Mouse (Mus musculus) A20 (cell line): ENCODE measurements at regions not wholly inside any gene's neighbourhood (a gene's known extent, or its start where the extent isn't known, plus 50 kb on each side); places are given as distances from the start of the nearest gene placed in this dataset.

Experiments
- DNase-seq: peaks from one replicate; pipeline ENCODE4 v3.0.0-alpha.2; 2011; ENCODE audit warnings: low read depth, low spot score

DNA sequence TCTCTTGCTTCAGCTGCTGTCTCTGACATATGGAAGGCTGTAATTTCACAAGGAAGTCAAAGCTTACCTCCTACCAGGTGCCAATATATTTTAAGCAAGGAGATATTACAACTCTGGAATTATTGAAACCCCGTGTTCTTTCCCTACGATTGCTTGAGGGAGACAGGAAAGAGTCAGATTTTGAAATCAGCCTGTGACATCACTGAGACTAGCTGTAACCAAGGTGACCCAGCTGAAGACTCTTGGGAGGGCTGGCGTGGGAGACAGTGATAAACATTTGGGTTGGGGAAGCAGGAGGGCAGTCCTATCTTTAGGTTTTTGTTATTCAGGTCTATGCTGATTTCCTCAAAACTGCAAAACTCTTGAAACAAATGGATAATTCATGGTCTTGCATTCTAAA lies 518.4 kb upstream of the Id2 start:
- DNase-seq, result no peak

DNA sequence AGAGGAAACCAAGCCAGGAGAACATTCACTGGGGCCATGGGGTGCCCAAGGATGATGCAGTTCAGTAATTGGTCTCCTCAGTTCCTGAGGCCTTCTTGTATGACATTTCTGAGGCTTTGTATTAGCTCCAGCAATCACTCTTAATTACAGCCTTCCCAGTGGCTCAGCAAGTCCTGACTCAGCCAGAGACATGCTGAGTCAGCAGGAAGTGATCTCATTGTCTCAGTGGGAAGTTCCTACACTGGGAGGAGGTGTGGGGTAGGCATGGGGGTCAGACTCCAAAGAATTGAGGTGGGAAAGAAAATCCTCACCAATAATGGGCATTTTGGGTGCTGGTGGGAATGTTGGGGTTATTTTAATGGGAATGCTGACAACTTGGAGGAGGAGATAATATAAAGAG lies 516.5 kb upstream of the Id2 start:
- DNase-seq, result no peak

DNA sequence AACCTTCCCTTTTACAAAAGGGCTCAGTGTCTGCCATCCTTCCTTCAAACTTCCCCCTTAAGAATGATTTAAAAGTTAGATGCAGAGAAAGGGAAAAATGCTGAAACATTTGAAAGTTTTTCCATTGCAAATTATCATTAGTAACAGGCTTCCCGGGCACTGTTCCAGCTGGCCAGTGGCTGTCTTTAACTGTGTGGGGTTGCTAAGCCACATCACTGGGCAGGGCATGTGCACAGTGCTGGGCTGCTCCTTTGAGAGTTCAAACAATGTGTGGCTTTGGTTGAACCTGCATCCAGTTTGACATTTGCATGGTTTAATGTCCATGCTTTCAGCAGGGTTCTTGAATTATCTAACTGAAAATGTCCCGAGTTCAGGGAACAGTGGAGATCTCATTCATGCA lies 512.1 kb upstream of the Id2 start:
- no peak for DNase-seq

DNA sequence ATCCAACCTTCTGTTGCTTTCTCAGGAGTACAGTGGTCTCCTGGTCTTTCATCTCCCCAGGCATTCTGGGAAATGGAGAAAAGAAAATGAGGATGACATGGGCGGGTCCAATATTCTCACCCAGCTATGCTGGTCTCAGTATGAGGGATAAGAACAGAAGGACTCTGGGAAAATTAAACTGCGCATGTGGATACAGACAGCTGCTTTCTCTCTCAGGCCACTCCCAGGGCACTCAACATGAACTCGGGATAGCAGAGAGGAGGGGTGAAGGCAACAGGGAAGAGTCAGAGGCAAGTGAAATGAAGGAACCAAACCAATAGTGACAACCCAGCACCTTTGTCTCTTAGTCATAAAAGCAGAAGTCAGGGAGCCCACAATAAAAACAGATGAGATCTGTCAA lies 508.5 kb upstream of the Id2 start:
- no peak for DNase-seq

DNA sequence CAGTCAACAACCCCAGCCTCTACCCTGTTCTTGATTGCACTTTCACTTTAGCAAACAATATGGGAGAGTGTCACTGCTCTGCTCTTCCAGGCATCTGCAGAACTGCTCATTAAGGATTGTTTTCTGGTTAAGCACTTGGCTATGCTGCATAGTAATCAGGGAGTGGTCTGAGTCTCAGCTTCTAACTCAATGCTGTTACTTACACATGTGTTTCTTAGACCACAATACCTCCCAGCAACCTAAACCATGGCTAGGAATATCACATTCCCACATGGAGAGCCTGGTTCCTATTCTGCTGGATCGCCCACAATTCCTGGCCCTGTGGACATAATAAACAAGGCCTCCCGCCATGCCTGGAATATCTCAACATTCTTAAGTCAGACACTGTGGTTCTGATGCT lies 493.3 kb upstream of the Id2 start:
- DNase-seq, result no peak

DNA sequence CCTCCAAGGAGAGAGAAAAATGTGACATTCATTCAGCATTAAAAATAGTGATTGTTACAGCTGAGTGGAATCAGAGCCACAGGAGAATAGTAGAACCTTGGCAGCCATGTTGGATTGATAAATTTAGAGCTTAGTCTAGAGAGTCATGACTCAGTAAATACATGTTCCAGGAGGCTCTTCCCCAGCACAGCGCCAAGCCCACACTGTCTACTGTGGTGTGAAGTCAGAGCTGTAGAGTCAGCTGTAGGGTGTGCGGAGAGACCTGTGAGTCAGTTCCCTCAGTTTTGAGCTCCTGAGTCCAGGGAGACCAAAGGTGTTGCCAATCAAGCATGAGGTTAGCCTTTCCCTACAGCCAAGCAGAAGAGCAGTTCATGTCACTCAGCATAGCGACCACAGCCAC lies 488.8 kb upstream of the Id2 start:
- no peak for DNase-seq

DNA sequence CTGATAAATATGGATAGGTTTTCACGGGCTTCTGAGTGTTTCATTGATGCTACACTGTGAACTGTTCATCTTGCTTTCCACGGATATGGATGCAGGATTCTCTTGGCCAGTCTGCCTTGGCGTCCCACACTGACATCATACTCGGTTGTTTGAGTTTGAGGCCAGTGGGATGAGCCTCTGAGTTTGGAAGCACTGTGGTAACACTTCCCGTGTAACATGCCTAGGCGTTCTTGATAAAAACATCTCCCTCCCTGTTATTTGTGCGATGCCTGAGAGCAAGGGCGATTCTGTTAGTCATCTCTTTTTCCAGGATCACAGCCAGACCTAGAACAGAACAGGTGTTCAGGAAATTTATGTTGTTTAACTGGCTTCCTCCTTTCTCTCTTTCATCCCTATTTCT lies 482.5 kb upstream of the Id2 start:
- DNase-seq, result no peak

DNA sequence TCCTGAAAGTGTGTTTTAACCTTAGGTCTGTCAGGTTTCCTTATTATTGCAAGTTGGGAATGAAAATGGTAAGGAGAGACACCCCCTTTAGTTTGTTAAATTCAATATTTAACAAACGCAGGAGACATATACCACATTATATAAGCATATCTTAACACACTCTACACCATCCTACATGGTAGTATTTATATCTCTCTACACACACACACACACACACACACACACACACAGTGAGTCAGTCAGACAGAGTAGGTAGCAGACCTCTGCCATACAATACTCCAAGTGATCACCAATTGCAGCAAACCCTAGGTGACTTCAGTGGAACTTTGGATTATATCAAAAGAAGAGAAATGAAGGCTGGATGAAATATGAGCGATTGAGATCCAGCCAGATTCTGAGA lies 468.2 kb upstream of the Id2 start:
- no peak for DNase-seq

DNA sequence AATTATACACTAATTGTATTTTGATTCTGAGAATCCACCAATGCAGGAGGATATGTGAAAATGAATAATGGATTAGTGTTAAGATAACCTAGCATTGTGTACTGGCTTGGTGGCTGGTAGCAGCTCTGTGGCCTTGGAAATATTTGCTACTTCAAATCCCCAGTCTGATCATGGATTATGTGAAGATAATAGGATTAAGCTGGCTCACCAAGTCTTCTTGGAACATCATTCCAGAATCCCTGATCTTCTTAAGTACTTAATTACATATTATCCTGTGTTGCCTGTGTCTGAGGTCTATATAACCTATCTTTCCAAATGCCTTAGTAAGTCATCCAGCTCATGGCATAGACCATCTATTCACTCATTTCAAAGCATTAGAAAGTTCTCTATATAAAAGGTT lies 462.7 kb upstream of the Id2 start:
- DNase-seq, result no peak

DNA sequence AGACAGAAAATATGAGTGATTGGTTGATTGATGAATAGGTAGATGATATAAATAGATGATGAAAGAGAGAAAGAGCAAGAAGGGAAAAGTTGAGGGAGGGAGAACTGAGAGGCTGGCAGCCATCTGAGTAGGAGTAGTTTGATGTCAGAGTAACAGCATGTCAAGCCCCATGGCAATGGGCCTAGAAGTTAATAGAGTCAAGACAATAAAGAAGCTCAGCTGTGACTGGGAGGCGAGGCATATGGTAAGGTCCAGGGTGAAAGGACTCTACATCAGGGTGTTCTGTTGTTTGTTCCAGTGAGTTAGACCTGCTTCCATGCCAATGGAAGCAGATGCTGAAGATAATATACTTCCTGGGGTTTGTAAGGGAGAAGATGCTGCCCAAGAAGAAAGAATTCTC lies 456.7 kb upstream of the Id2 start:
- no peak for DNase-seq

DNA sequence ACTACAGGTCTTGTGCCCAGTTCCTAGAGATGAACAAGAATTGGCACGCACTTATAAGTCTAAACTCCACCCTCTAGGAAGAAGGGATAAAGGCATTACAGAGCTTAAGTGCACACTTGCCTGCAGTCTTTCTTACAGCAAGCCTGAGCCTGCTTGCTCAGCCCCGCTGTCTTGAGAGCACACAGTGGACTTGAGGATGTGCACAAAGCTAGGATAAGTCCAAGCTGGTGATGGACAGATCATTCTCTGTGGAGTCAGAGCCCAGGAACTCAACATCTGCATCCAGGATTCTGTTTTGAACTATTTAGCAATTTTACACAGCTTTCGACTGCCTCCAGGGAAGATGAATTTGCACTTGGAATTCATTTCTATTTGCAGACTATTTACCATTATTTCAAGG lies 452.8 kb upstream of the Id2 start:
- no peak for DNase-seq

DNA sequence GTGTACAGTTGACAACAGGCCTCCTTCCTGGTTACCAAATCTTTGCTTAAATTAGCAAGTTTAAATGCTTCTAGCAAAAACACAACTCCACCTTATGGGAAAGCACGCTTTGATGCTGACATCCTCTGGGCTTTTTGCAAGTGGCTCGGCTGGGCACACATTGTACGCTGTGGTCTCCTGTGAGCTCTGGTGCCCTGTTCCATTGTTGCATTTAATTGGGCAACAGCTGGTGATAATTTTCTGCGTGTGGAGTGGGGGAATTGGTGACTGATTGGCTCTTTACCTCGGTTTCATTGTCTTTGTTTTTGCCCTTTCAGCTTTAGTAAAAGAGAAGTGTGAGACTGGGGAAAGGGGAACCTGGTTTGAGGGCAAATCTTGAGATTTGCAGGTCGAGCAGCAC lies 447.3 kb upstream of the Id2 start:
- DNase-seq, result no peak

DNA sequence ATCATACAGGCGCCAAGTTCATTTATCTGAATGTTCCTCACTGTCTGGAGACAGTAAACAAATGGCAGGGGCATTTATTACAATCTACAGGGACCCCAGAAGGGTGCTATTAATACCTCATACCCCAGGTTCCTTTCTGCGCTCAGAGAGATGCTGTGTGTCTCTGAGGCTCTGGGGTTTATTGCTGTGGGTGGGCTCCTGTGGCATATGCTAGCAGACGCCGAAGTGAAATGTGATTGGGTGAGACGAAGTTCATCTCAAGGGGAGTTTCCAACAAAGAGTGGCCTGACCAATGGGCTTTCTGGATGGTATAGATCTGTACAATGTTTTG lies 437.6 kb upstream of the Id2 start:
- no peak for DNase-seq

DNA sequence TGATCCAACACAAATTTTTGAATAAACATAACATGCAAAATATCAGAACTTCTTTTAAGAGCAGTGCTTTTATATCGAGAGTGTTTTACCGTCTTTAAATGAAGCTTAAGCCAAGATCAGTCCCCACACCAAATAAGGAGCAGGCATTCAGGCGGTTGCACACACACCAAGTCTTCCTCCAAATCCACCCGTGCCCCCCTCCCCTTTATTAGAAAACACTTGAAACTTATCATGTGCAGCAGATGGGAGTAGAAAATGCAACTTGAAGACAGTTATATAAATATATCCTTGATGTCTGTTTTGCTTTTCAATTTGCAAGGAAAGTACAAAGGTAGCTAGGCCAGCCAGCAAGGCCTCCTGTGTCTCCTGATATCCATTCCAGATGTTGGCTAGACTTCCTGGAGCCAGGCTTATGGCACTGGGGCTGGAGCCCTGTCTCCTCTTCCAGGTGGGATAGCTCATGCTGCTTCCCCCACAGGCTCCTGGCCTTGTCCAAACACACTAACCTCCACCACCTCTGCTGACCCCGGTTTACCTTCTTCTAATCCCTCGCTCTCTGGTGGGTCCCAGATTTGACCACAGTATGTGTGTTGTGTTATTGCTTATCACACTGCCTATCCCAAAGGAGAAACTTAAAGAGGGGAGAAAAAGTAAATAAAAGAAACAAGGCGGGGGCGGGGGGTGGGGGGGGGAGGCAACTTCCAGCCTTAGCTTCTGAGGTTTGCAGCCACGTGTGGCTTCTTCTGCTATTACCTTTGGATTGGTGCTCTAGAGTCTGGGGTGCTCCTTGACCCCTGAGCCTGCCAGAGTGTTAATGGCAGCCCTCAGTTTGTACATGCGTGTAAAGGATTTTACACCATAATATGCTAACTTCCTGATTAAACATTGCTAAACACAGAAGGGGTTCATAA lies 437.0 kb upstream of the Id2 start:
- DNase-seq, result no peak

DNA sequence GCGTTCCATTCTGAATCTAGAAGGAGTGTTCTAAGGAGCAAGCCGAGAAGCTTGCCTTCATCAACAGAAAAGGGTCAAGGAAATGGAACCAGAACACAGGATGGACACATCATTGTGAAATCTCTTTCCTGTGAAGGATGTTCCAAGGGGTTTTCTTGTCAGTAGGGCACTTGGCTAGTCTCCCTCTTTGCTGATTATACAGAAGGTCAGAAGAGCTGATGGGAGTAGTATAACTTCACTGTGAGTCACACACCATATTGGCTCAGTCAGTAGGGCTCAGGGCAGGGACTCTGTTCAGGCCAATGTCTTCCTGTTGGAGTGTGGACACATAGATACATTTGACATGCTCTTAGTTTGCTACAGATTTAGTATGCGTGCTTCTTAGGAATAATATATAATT lies 433.5 kb upstream of the Id2 start:
- DNase-seq, result no peak

DNA sequence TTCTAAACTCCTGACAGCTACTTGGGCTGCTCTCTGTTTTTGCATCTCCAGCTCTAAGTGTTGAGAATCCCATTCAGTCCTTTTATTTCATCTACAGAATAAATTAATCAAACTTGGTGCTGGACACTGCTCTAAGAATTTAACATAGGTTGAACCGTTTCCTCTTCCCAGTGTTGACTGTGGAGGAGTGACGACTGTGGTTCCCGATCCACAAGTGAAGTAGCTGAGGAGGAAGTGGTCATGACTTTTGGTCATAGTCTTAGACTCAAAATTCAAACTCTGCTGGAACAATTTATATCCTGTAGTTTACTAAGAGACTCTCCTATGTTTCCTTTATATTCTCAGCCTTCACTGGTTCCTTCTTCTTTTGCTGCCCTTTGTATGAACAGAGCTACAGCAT lies 432.6 kb upstream of the Id2 start:
- no peak for DNase-seq

DNA sequence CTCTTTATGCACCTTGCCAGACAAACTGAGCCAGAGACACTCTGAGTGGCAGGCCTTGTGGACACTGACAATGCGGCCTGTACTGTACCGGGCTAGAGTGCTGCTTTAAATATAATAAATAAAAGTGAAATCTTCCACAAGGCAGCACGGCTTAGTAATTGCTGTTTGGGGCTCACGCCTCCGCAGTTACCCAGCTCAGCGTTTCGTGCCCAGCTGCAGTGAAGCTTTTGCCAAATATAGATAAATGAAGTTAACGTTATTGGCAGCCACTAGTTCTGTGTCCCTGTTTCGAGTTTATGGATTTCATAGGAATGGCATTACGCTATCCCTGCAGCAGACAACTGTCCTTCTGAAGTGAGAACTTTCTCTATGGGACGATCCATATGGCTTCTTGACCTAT lies 429.7 kb upstream of the Id2 start:
- DNase-seq, result no peak

DNA sequence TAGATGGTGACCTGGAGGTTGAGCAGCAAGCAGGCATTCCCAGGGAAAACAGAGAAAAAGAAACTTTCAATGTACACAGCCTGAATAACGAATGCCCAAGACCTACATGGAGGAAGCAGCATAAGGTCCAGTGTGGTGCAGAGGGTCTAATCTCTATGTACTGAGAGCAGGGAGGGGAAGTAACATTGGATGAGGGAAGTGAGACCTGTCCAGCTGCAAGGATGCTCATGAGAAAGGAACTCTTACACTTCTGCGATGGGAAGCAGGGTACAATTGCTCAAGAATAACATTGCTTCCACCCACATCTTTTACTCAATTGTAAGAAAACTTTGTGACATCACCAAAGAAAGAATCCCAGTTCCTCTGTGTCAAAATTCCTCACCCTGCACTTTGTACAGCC lies 419.8 kb upstream of the Id2 start:
- no peak for DNase-seq

DNA sequence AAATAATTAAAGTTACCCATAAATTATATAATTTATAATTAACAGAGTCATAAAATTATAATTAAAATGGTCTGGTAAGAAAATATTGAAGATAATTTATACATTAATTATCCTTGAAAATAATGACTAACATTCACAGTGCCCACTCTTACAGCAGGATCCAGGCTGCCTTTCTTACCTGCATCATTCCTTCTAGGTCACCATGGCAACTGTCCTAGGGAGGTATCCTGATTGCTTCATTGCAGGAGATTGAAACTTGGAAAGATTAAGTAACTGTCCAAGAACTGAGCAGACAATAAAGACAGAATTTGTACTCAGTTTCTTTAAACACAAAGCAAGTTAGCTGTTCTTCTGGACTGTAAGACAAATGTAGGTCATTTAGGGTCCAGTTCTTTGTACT lies 416.7 kb upstream of the Id2 start:
- DNase-seq, result no peak

DNA sequence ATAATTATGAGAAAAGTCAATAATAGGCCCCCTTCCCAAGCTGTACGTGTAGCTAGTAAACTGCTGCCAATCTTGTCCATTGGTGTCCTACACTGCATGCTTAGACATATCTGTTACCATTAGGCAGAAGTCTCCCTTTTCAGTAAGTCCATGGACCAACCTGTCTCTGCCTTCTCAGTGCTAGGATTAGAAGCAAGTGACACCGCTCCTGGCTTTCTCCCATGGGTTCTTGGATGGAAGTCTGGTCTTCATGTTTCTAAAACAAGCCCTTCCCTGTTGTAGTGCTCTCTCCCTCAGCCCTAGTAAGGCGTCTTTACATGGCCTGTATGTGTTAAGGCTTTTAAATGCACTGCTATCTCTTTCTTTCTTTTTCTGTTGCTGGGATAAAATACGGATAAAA lies 412.7 kb upstream of the Id2 start:
- no peak for DNase-seq

DNA sequence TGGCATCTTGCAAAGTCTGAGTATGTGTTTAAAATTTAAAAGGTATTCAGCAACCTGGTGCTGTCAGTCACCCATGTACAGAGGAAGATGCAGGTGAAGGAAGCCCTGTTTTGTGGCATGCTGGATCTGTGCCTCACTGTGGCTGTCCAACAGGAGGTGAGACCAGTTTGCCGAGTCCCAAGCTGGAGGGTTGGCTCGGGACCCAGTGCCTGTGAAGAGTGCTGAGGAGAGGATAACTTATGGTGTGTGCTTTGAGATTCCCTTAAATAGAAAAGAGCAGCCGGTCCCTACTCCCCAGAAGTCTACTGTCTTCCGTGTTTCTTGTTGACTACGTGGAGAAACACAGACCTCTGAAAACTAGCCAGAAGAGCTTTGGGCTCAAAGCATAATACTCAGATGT lies 396.3 kb upstream of the Id2 start:
- DNase-seq, result no peak

DNA sequence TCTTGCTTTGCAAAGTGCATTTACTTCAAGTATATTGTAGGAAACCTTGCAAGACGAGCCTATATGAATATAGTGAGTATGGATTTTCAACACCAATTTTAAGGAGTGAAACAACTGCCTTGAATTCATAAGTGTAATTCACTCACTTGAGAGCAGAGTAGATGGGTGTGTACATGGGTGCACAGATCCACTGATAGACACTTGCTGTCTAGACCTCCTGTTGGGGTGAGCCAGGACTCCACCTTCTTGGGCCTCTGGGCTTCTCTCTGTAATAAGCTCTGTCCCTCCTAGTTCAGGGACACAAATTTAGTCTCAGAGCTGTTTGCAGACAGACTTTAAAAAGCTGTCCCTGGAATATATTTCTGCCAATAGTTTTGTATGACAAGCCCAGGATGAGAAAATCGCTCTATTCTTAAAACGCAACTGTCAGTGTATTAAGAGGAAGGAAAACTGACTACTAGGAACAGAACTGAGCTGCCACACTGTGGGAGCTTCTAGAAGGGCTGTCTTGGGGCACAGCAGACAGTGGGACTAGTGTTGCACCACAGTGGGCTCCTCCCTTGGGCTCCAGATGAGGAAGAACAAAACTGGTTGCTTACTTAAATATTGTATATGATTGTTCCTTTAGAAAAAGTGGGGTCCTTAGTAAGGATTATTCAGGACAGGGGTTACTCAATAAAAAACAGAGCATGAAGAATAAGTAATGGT lies 395.7 kb upstream of the Id2 start:
- peak; percentile 34 for DNase-seq

DNA sequence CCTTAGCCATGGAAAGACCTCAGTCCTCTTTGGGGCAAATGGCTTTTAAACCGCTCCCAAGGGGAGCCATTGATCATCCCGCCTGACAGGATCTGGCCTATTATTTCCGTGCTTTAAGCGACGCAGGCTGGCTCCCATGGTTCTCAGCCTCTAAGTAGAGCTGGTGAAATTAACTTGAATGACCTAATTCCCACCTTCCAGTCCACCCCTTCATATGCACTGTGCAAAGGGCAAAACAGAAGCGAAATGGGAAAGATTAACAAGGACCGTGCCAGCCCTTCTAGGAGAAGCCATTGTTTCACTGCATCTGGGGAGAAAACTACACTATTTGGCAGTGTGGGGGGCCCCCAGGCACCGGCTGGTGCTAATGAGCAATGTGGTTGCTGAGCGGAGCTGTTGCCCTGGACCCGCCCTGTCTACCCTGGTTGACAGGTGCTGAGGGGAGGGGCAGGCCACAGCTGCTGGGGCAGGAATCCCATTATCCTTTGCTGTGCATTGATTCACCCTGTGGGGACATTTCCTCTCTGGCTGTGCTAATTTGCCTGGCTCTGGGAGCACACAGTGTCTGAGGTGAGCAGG lies 378.3 kb upstream of the Id2 start:
- DNase-seq, result peak; percentile 41
